Mouse (Mus musculus): ENCODE data around the gene Tbc1d10a.
A peak's percentile ranks its signal among the peaks of the same experiment; 100 is the strongest.
"Not testable (repeated sequence)": the region's sequence is repeated elsewhere in the genome, so short reads cannot be mapped to it uniquely, and the experiment has no call there.

DNA sequence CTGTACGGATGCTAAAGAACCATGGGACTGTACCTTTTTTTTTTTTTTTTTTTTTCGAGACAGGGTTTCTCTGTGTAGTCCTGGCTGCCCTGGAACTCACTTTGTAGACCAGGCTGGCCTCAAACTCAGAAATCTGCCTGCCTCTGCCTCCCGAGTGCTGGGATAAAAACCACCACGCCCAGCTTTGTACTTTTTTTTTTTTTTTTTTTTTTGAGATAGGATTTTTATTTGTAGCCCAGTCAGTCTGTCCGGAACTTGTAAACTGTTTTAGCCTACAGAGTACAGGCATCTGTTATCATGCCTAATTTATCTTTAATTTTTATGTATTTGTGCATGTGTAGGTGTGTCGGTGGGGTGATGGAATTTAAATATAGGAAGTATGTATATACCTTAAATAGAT, 1.1 kb upstream of the Tbc1d10a start:
- not testable (repeated sequence) for TF ChIP-seq ETS1 (IDR thresholded peaks at IDR 0.05; ENCODE audit: low read depth, low read length); SIN3A (IDR thresholded peaks at IDR 0.05; ENCODE audit: low read length); CTCF (IDR thresholded peaks at IDR 0.05 in 2 of 3, conservative IDR thresholded peaks at IDR 0.05 in 1 of 3; ENCODE audit: control insufficient read depth in 1 of 3, insufficient read depth in 1 of 3, low read depth in 2 of 3, low read length in 3 of 3, poor library complexity in 1 of 3, severe bottlenecking in 1 of 3); RAD21 (IDR thresholded peaks at IDR 0.05; ENCODE audit: low read depth, low read length); POLR2A (IDR thresholded peaks at IDR 0.05; ENCODE audit: control insufficient read depth in 1 of 2, insufficient read depth in 1 of 2, low read depth in 1 of 2, low read length in 2 of 2, poor library complexity in 1 of 2); USF1 (IDR thresholded peaks at IDR 0.05; ENCODE audit: low read depth, low read length); POLR2AphosphoS2 (IDR thresholded peaks at IDR 0.05; ENCODE audit: low read length); EP300 (IDR thresholded peaks at IDR 0.05; ENCODE audit: low read depth in 1 of 2, low read length in 2 of 2); MEF2A (IDR thresholded peaks at IDR 0.05; ENCODE audit: extremely low read depth, insufficient replicate concordance, low read depth, low read length, poor library complexity, severe bottlenecking); MAFK (IDR thresholded peaks at IDR 0.05; ENCODE audit: borderline replicate concordance, low read depth, low read length); TCF12 (IDR thresholded peaks at IDR 0.05; ENCODE audit: low read depth, low read length); ZKSCAN1 (IDR thresholded peaks at IDR 0.05; ENCODE audit: low read depth, low read length)
- peak; percentile 71 for TF ChIP-seq ZNF384 (IDR thresholded peaks at IDR 0.05; ENCODE audit: low read depth, low read length)
